13 mouse cellular contexts compared by ENCODE assay signal in the genomic region with DNA sequence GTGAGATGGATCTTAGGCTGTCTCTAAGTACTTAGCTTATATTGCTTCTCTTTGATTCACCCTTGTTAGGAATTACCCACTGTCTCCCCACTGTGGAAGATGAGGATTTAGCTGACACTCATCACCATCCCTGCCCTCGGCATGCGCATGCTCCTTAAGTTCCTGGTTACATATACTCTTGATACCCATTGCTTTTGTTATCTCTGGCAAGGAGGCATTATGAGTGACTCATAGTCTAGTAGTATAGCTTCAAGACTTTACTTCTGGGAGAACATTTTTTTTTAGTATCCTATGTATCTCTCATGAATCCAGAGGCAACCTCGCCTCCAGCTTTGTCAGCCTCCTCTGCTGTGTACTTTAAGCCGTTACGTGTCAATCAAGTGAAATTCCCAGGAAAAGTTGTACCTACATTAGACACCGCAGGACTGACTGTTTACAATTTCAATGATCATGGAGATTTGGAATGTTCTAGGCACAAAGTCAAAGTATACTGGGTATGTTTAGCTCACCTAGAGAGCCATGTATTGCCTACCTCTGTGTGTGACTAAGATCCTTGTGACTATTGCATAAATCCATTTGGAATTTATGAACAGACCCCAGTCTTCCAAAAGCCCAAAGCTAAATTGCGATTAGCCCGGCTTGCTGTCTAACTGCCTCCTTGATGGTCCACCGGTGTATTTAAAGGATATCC.
DNase-seq lines count a peak whose midpoint lies in the region; ATAC-seq and TF ChIP-seq lines count a peak whose summit lies in the region.
"Had no signal": no experiment of that assay in that cellular context is flagged by ENCODE, and none has a peak within 500 bp of the region (broad histone marks: within the 10 kb centered on the region; RNA-seq: fewer than 3 reads in every experiment).

No protein-coding gene starts in this region.

- H3ac ChIP-seq in myocyte (ENCODE audit: control insufficient read depth, insufficient read length) = no peak overlapping the region

- H3K4me1 ChIP-seq in forebrain, embryonic 10.5 days = peaks cover 75% of the 10 kb centered on the region
- H3K4me1 ChIP-seq in forebrain, embryonic 11.5 days (replicated peaks; ENCODE audit: control insufficient read depth, insufficient read depth, low read length) = peaks cover 40% of the 10 kb centered on the region
- peaks cover 71% of the 10 kb centered on the region for H3K4me1 ChIP-seq in midbrain, embryonic 10.5 days
- H3K4me1 ChIP-seq in midbrain, embryonic 14.5 days (ENCODE audit: control insufficient read depth, insufficient read depth, low read length) = peaks cover 47% of the 10 kb centered on the region

- TF ChIP-seq CTCF in layer of hippocampus, adult 2 months (conservative IDR thresholded peaks at IDR 0.05) = no peak

- WGBS in forebrain, embryonic 10.5 days = 86% methylated on average over 9 of the region's 9 CpGs
- WGBS in forebrain, embryonic 11.5 days = 85% methylated on average over 9 of the region's 9 CpGs
- 82% methylated on average over 9 of the region's 9 CpGs for WGBS in midbrain, embryonic 10.5 days
- WGBS in midbrain, embryonic 14.5 days = 81% methylated on average over 9 of the region's 9 CpGs

- no peaks in the 10 kb centered on the region for H3K79me2 ChIP-seq in myocyte (ENCODE audit: control insufficient read depth, insufficient read depth)

- H3K9ac ChIP-seq in forebrain, embryonic 11.5 days (ENCODE audit: low read length) = no peak overlapping the region
- H3K9ac ChIP-seq in midbrain, embryonic 14.5 days (replicated peaks; ENCODE audit: low read length) = no peak overlapping the region
- H3K9ac ChIP-seq: lung, embryonic 15.5 days; midbrain, embryonic 12.5 days had no signal

- no peak overlapping the region for H3K4me2 ChIP-seq in forebrain, embryonic 11.5 days (ENCODE audit: low read depth, low read length, severe bottlenecking)
- H3K4me2 ChIP-seq in midbrain, embryonic 14.5 days (ENCODE audit: low read length) = no peak overlapping the region
- H3K4me2 ChIP-seq in myocyte (ENCODE audit: low read depth) = peak overlapping the region; percentile 47
- H3K4me2 ChIP-seq: lung, embryonic 15.5 days; midbrain, embryonic 12.5 days had no signal

- H3K27ac ChIP-seq in forebrain, embryonic 10.5 days = peak overlapping the region; percentile 92
- H3K27ac ChIP-seq in forebrain, embryonic 11.5 days (ENCODE audit: low read depth, low read length) = no peak overlapping the region
- H3K27ac ChIP-seq in layer of hippocampus, adult 2 months = peak overlapping the region; percentile 79
- H3K27ac ChIP-seq in midbrain, embryonic 10.5 days (replicated peaks) = peak overlapping the region; percentile 85
- no peak overlapping the region for H3K27ac ChIP-seq in midbrain, embryonic 14.5 days (replicated peaks; ENCODE audit: low read depth, low read length)

- H3K9me3 ChIP-seq in forebrain, embryonic 10.5 days = no peaks in the 10 kb centered on the region
- no peaks in the 10 kb centered on the region for H3K9me3 ChIP-seq in forebrain, embryonic 11.5 days (ENCODE audit: control insufficient read depth, low read length)
- no peaks in the 10 kb centered on the region for H3K9me3 ChIP-seq in midbrain, embryonic 10.5 days (replicated peaks)
- H3K9me3 ChIP-seq in midbrain, embryonic 14.5 days (ENCODE audit: control insufficient read depth, low read length) = no peaks in the 10 kb centered on the region
- H3K9me3 ChIP-seq: lung, embryonic 15.5 days; midbrain, embryonic 12.5 days had no signal

- no peak for ATAC-seq in forebrain, embryonic 11.5 days (replicated peaks; ENCODE audit: low FRiP score)
- ATAC-seq in midbrain, embryonic 14.5 days (ENCODE audit: low FRiP score, low TSS enrichment) = no peak

- no peaks in the 10 kb centered on the region; the same call in 1 of the 2 replicates for H3K36me3 ChIP-seq in forebrain, embryonic 10.5 days (replicated peaks)
- H3K36me3 ChIP-seq in forebrain, embryonic 11.5 days (ENCODE audit: control insufficient read depth, insufficient read depth, low read length) = no peaks in the 10 kb centered on the region
- H3K36me3 ChIP-seq in midbrain, embryonic 10.5 days = no peaks in the 10 kb centered on the region
- H3K36me3 ChIP-seq in midbrain, embryonic 14.5 days (ENCODE audit: control insufficient read depth, insufficient read depth, low read length) = no peaks in the 10 kb centered on the region
- H3K36me3 ChIP-seq in myocyte (ENCODE audit: control insufficient read depth, insufficient read depth) = no peaks in the 10 kb centered on the region
- H3K36me3 ChIP-seq: lung, embryonic 15.5 days; midbrain, embryonic 12.5 days had no signal

- H3K27me3 ChIP-seq in forebrain, embryonic 10.5 days (ENCODE audit: poor library complexity, severe bottlenecking) = no peaks in the 10 kb centered on the region
- H3K27me3 ChIP-seq in forebrain, embryonic 11.5 days (ENCODE audit: control insufficient read depth, insufficient read depth, low read length) = no peaks in the 10 kb centered on the region
- H3K27me3 ChIP-seq in midbrain, embryonic 10.5 days (ENCODE audit: low read depth, poor library complexity, severe bottlenecking) = no peaks in the 10 kb centered on the region
- H3K27me3 ChIP-seq in midbrain, embryonic 14.5 days (ENCODE audit: control insufficient read depth, insufficient read depth, low read length) = no peaks in the 10 kb centered on the region
- no peaks in the 10 kb centered on the region for H3K27me3 ChIP-seq in myocyte (ENCODE audit: control insufficient read depth, insufficient read depth, insufficient read length)
- H3K27me3 ChIP-seq: lung, embryonic 15.5 days; midbrain, embryonic 12.5 days had no signal

- DNase-seq in forebrain, embryonic 10.5 days (ENCODE audit: extremely low spot score, low spot score) = no peak
- DNase-seq in forebrain, embryonic 11.5 days (ENCODE audit: low spot score) = no peak
- DNase-seq in layer of hippocampus, adult 2 months (ENCODE audit: low spot score in 2 of 2) = no peak
- no peak for DNase-seq in layer of hippocampus, adult 11-12 months (ENCODE audit: low spot score)
- no peak for DNase-seq in midbrain, embryonic 10.5 days (ENCODE audit: low spot score)
- no peak for DNase-seq in midbrain, embryonic 14.5 days
- DNase-seq in kidney, postnatal 14 days = no peak
- DNase-seq: adrenal gland, postnatal 10 days; heart, adult 18-20 months; right cerebral cortex, postnatal 4 days had no signal

- TF ChIP-seq POLR2A in myocyte (IDR thresholded peaks at IDR 0.05; ENCODE audit: insufficient read length, low read depth) = no peak

- H3K4me3 ChIP-seq in forebrain, embryonic 10.5 days = no peak overlapping the region
- no peak overlapping the region for H3K4me3 ChIP-seq in forebrain, embryonic 11.5 days (ENCODE audit: low read depth, low read length)
- no peak overlapping the region for H3K4me3 ChIP-seq in layer of hippocampus, adult 2 months
- no peak overlapping the region for H3K4me3 ChIP-seq in midbrain, embryonic 10.5 days
- no peak overlapping the region for H3K4me3 ChIP-seq in midbrain, embryonic 14.5 days (replicated peaks; ENCODE audit: low read depth, low read length)
- H3K4me3 ChIP-seq in myocyte = no peak overlapping the region
- H3K4me3 ChIP-seq: lung, embryonic 15.5 days; midbrain, embryonic 12.5 days had no signal

TF ChIP-seq in myocyte, 11 proteins besides CTCF, POLR2A, EP300 and RAD21:
- no peak for TF ChIP-seq SRF (IDR thresholded peaks at IDR 0.05; ENCODE audit: control insufficient read depth, insufficient read length, low read depth)
- TF ChIP-seq MAX (IDR thresholded peaks at IDR 0.05; ENCODE audit: low read depth) = no peak
- TF ChIP-seq USF1 (IDR thresholded peaks at IDR 0.05; ENCODE audit: low read depth) = no peak
- TF ChIP-seq E2F4 (IDR thresholded peaks at IDR 0.05; ENCODE audit: insufficient read depth) = no peak
- no peak for TF ChIP-seq MYOD1 (IDR thresholded peaks at IDR 0.05; ENCODE audit: control insufficient read depth in 1 of 3, insufficient read length in 2 of 3, low read depth in 2 of 3)
- no peak for TF ChIP-seq POLR2AphosphoS2 (IDR thresholded peaks at IDR 0.05; ENCODE audit: insufficient read length, low read depth)
- TF ChIP-seq TCF12 (IDR thresholded peaks at IDR 0.05; ENCODE audit: insufficient read depth, poor library complexity, severe bottlenecking) = no peak
- TF ChIP-seq CEBPB (IDR thresholded peaks at IDR 0.05; ENCODE audit: insufficient read depth, poor library complexity, severe bottlenecking) = no peak
- no peak for TF ChIP-seq TCF3 (IDR thresholded peaks at IDR 0.05; ENCODE audit: insufficient read length, low read depth)
- no peak for TF ChIP-seq MYOG (IDR thresholded peaks at IDR 0.05; ENCODE audit: control insufficient read depth in 1 of 3, insufficient read depth in 1 of 3, insufficient read length in 2 of 3, low read depth in 2 of 3)

Comparison
In these comparisons a context has a peak if more than half of its experiments do, and no peak if none do; other contexts are left out.
1. H3K27ac ChIP-seq: peak in forebrain, embryonic 10.5 days (single experiment), layer of hippocampus, adult 2 months (single experiment) and midbrain, embryonic 10.5 days (single experiment); none in forebrain, embryonic 11.5 days (single experiment) and midbrain, embryonic 14.5 days (single experiment).